Mouse (Mus musculus) MEL (cell line): ENCODE measurements around the gene Khnyn. TPM values are rescaled to one million over a fixed set of nuclear protein-coding genes. Genes with fewer than 3 reads are reported as not detected.

Experiments used
- DNase-seq: peaks from one replicate; pipeline ENCODE4 v3.0.0; 2011; ENCODE audit warnings: low read depth, low spot score
- H3K27ac ChIP-seq: 2 replicates; pipeline ENCODE4 v1.5.1; 2012; ENCODE audit warnings: low read depth, mild to moderate bottlenecking, control low read depth, low read length, moderate library complexity; ENCODE audit not compliant: control insufficient read depth
- H3K27me3 ChIP-seq, 2 experiments: fragments of 150-350 bp in 1 of 2; sonication (generic) in 1 of 2; 2 replicates each; pipeline ENCODE4 v1.6.1; 2012; ENCODE audit warnings: low read length in 2 of 2, mild to moderate bottlenecking in 2 of 2, improper control_type of control experiment in 1 of 2, moderate library complexity in 1 of 2; ENCODE audit not compliant: insufficient read depth in 2 of 2, control insufficient read depth in 1 of 2
- H3K36me3 ChIP-seq, 2 experiments: 2 replicates each; pipeline ENCODE4 v1.6.1; 2012 to 2014; ENCODE audit warnings: low read length in 2 of 2, improper control_type of control experiment in 1 of 2, inconsistent platforms in 1 of 2, mild to moderate bottlenecking in 1 of 2; ENCODE audit not compliant: insufficient read depth in 2 of 2, control insufficient read depth in 1 of 2
- H3K4me1 ChIP-seq, 2 experiments: fragments of 150-350 bp in 1 of 2; sonication (generic) in 1 of 2; 2 replicates each; pipeline ENCODE4 v1.6.1; 2012; ENCODE audit warnings: low read length in 2 of 2, improper control_type of control experiment in 1 of 2, mild to moderate bottlenecking in 1 of 2; ENCODE audit not compliant: insufficient read depth in 2 of 2, control insufficient read depth in 1 of 2
- H3K4me3 ChIP-seq, 2 experiments: fragments of 150-350 bp in 1 of 2; sonication (generic) in 1 of 2; 2 replicates each; pipeline ENCODE4 v1.5.1; 2012; ENCODE audit warnings: low read depth in 2 of 2, low read length in 2 of 2, mild to moderate bottlenecking in 2 of 2, moderate library complexity in 2 of 2, control low read depth in 1 of 2, improper control_type of control experiment in 1 of 2; ENCODE audit not compliant: control insufficient read depth in 1 of 2, insufficient read depth in 1 of 2
- H3K79me2 ChIP-seq: 2 replicates; pipeline ENCODE4 v1.6.1; 2012; ENCODE audit warnings: mild to moderate bottlenecking, low read length, moderate library complexity; ENCODE audit not compliant: control insufficient read depth, poor library complexity, insufficient read depth
- H3K9ac ChIP-seq: 2 replicates; pipeline ENCODE4 v1.6.1; 2012; ENCODE audit warnings: low read depth, mild to moderate bottlenecking, control low read depth, low read length, moderate library complexity; ENCODE audit not compliant: control insufficient read depth, poor library complexity, severe bottlenecking
- H3K9me3 ChIP-seq: fragments of 150-350 bp; sonication (generic); replicated peaks from 2 replicates; pipeline ENCODE4 v1.6.1; 2012; ENCODE audit warnings: mild to moderate bottlenecking, low read length, improper control_type of control experiment, moderate library complexity; ENCODE audit not compliant: insufficient read depth
- BHLHE40 ChIP-seq: IDR thresholded peaks from 2 replicates; pipeline ENCODE4 v1.6.1; 2012; ENCODE audit warnings: low read depth, mild to moderate bottlenecking, inconsistent platforms, low read length, improper control_type of control experiment, borderline replicate concordance
- CHD1 ChIP-seq: IDR thresholded peaks from 2 replicates; pipeline ENCODE4 v1.6.1; 2012; ENCODE audit warnings: low read depth, mild to moderate bottlenecking, inconsistent platforms, low read length, improper control_type of control experiment
- E2F4 ChIP-seq: IDR thresholded peaks from 2 replicates; pipeline ENCODE4 v1.6.1; 2011; ENCODE audit warnings: low read depth, low read length, improper control_type of control experiment, borderline replicate concordance
- GABPA ChIP-seq: IDR thresholded peaks from 2 replicates; pipeline ENCODE4 v1.6.1; 2012; ENCODE audit warnings: low read depth, mild to moderate bottlenecking, inconsistent platforms, low read length, improper control_type of control experiment, moderate library complexity
- JUND ChIP-seq: IDR thresholded peaks from 2 replicates; pipeline ENCODE4 v1.6.1; 2011; ENCODE audit warnings: low read depth, mild to moderate bottlenecking, improper control_type of control experiment, low read length
- MAFK ChIP-seq: IDR thresholded peaks from 2 replicates; pipeline ENCODE4 v1.6.1; 2011; ENCODE audit warnings: low read depth, mild to moderate bottlenecking, low read length, improper control_type of control experiment, borderline replicate concordance
- MAX ChIP-seq: IDR thresholded peaks from 2 replicates; pipeline ENCODE4 v1.6.1; 2011; ENCODE audit warnings: low read length, improper control_type of control experiment
- MAZ ChIP-seq: IDR thresholded peaks from 2 replicates; pipeline ENCODE4 v1.6.1; 2012; ENCODE audit warnings: low read depth, mild to moderate bottlenecking, inconsistent platforms, low read length, improper control_type of control experiment
- MEF2A ChIP-seq: IDR thresholded peaks from 2 replicates; pipeline ENCODE4 v1.6.1; 2014; ENCODE audit warnings: low read depth, mild to moderate bottlenecking, inconsistent platforms, low read length, improper control_type of control experiment; ENCODE audit not compliant: poor library complexity, insufficient replicate concordance, severe bottlenecking; ENCODE audit errors: extremely low read depth
- POLR2A ChIP-seq, 2 experiments: IDR thresholded peaks; 2 replicates each; pipeline ENCODE4 v1.6.1; 2011 to 2012; ENCODE audit warnings: low read length in 2 of 2, mild to moderate bottlenecking in 2 of 2, control low read depth in 1 of 2, improper control_type of control experiment in 1 of 2, low read depth in 1 of 2, moderate library complexity in 1 of 2; ENCODE audit not compliant: control insufficient read depth in 1 of 2, insufficient read depth in 1 of 2, poor library complexity in 1 of 2
- TAL1 ChIP-seq: IDR thresholded peaks from 2 replicates; pipeline ENCODE4 v1.6.1; 2012; ENCODE audit warnings: mild to moderate bottlenecking, inconsistent platforms, low read length, moderate library complexity, mixed read lengths
- USF1 ChIP-seq: IDR thresholded peaks from 2 replicates; pipeline ENCODE4 v1.6.1; 2014; ENCODE audit warnings: low read depth, mild to moderate bottlenecking, inconsistent platforms, low read length, improper control_type of control experiment, moderate library complexity
- ZKSCAN1 ChIP-seq: IDR thresholded peaks from 2 replicates; pipeline ENCODE4 v1.6.1; 2012; ENCODE audit warnings: low read depth, mild to moderate bottlenecking, inconsistent platforms, low read length, improper control_type of control experiment, moderate library complexity
- polyA plus RNA-seq, 2 experiments: library from polyadenylated mRNA; stranded (reverse) in 1 of 2; unstranded in 1 of 2; fragments of >175 nt in 1 of 2; fragments of >200 nt in 1 of 2; gene quantifications; 2 replicates each; pipeline versions ENCODE4 v1.2.1 to v1.2.4; 2012; ENCODE audit warnings: low replicate concordance in 2 of 2, low read depth in 1 of 2; ENCODE audit not compliant: insufficient read length in 2 of 2, insufficient read depth in 1 of 2, missing spikeins in 1 of 2
- total RNA-seq: library from RNA; depleted of rRNA; stranded (reverse); fragments of 300-350 nt; gene quantifications from 2 replicates; pipeline ENCODE4 v1.2.3, GENCODE M21; 2012; rRNA removed

Khnyn gene
- total and polyA plus RNA-seq, 3 experiments = 5.2 to 13.3 TPM; not detected in 1

GRCm38 (mm10) chr14:55943601-55944000, 58.9 kb downstream of the Khnyn start:
- no peak for DNase-seq
- no peak overlapping the region for H3K4me3 ChIP-seq
- no peak overlapping the region for H3K9ac ChIP-seq
- H3K36me3 ChIP-seq = no peaks in the 10 kb centered on the region
- peaks cover 37 to 51% of the 10 kb centered on the region in 2 experiments for H3K27me3 ChIP-seq
- H3K9me3 ChIP-seq = no peaks in the 10 kb centered on the region
- H3K27ac ChIP-seq = no peak overlapping the region
- H3K4me1 ChIP-seq = no peaks in the 10 kb centered on the region
- H3K79me2 ChIP-seq = no peaks in the 10 kb centered on the region
- TF ChIP-seq POLR2A (IDR thresholded peaks at IDR 0.05; ENCODE audit: control insufficient read depth in 1 of 2, insufficient read depth in 1 of 2, low read depth in 1 of 2, low read length in 2 of 2, poor library complexity in 1 of 2) = no peak
- no peak for TF ChIP-seq MAFK

GRCm38 (mm10) chr14:55944575-55944974, 59.8 kb downstream of the Khnyn start, which contains the start of gene Cma1:
TSS of gene Cma1 (minus strand) at chr14:55944675.
- no peak for DNase-seq
- Histone ChIP-seq H3K36me3 (no peaks in the 10 kb centered on the region), H3K27me3 (peaks cover 29 to 47% of the 10 kb centered on the region in 2 experiments), H3K4me1 (no peaks in the 10 kb centered on the region), H3K79me2 (no peaks in the 10 kb centered on the region), H3K27ac (no peak within 1 kb of the TSS), H3K9me3 (no peaks in the 10 kb centered on the region)
- TF ChIP-seq GABPA (no peak), JUND (no peak), E2F4 (no peak), MAZ (no peak), CHD1 (no peak), USF1 (no peak), ZKSCAN1 (no peak), TAL1 (no peak), MAX (no peak), MEF2A (no peak), BHLHE40 (no peak)
- TF ChIP-seq, all 39 proteins: peak for 0
- H3K4me3 ChIP-seq = no peak within 1 kb of the TSS
- H3K9ac ChIP-seq = no peak within 1 kb of the TSS

DNA sequence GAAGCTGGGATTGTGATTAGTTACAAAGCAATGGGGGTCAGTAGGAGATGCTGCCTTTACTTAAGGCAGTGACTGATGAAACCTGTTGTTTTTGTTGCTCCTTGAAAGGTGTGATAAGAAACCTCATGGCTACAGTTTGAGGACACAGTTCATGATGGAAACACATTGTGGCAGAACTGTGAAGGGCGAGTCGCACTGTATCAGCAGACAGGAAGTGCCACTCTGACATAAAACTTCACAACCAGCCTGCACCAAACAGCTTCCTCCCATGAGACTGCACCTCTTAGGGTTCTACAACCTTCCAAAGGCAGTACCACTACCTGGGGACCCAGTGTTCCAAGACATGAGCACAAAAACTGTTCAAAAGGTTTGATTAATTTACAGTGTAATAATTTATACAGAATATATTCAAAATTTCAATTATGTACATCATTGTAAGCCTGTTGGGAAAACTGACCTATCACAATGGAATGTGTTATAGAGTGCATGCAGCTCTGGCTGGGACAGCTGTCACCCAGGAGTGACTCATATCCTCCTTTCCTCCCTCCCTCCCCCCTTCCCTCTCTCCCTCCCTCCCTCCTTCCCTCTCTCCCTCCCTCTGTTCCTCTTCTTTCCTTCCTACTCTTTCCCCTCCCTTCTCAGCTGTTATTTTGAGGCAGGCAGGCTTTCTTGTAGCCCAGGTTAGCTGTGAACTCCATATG, 61.7 kb downstream of the Khnyn start:
- peaks cover 29 to 37% of the 10 kb centered on the region in 2 experiments for H3K27me3 ChIP-seq
- H3K9me3 ChIP-seq = no peaks in the 10 kb centered on the region
- H3K9ac ChIP-seq = no peak overlapping the region
- H3K79me2 ChIP-seq = no peaks in the 10 kb centered on the region
- H3K36me3 ChIP-seq = no peaks in the 10 kb centered on the region
- no peak overlapping the region for H3K4me3 ChIP-seq
- DNase-seq = no peak
- TF ChIP-seq ZKSCAN1 (no peak), USF1 (no peak)
- no peak overlapping the region for H3K27ac ChIP-seq
- peaks cover 0 to 5% of the 10 kb centered on the region in 2 experiments; a peak in 1 of 4 replicates for H3K4me1 ChIP-seq

Other genes starting within 250 kb of the Khnyn start
Only the 30 nearest of the 31 such genes appear.
- gene Gm49378, start 247.1 kb upstream of the Khnyn start, total RNA-seq = not detected in 2 replicates
- 1 to 10 TPM in 1 of 2 experiments, not detected in 1; 4.6 TPM for gene Gm49378, start 247.1 kb upstream of the Khnyn start, polyA plus RNA-seq
- 49.4 and 60.5 TPM in 2 replicates for gene Tm9sf1, start 241.1 kb upstream of the Khnyn start, total RNA-seq
- 10 to 100 TPM in 1 of 2 experiments, not detected in 1; 80.1 TPM for gene Tm9sf1, start 241.1 kb upstream of the Khnyn start, polyA plus RNA-seq
- gene Tssk4, start 234.8 kb upstream of the Khnyn start, total RNA-seq = 0.08 and 0.10 TPM in 2 replicates
- gene Tssk4, start 234.8 kb upstream of the Khnyn start, polyA plus RNA-seq = under 1 TPM in 1 of 2 experiments, not detected in 1; 0.40 TPM
- gene Mdp1, start 224.4 kb upstream of the Khnyn start, total RNA-seq = 25.5 and 30.6 TPM in 2 replicates
- 10 to 100 TPM in 1 of 2 experiments, not detected in 1; 25.6 TPM for gene Mdp1, start 224.4 kb upstream of the Khnyn start, polyA plus RNA-seq
- gene Gmpr2, start 213.0 kb upstream of the Khnyn start, total RNA-seq = 22.3 and 24.5 TPM in 2 replicates
- 10 to 100 TPM in 1 of 2 experiments, not detected in 1; 28.8 TPM for gene Gmpr2, start 213.0 kb upstream of the Khnyn start, polyA plus RNA-seq
- 515 and 516 TPM in 2 replicates for gene Nedd8, start 212.8 kb upstream of the Khnyn start, total RNA-seq
- 100 to 1,000 TPM in 1 of 2 experiments, not detected in 1; 528 TPM for gene Nedd8, start 212.8 kb upstream of the Khnyn start, polyA plus RNA-seq
- 27.2 and 27.8 TPM in 2 replicates for gene Tinf2, start 203.1 kb upstream of the Khnyn start, total RNA-seq
- 10 to 100 TPM in 1 of 2 experiments, not detected in 1; 53.0 TPM for gene Tinf2, start 203.1 kb upstream of the Khnyn start, polyA plus RNA-seq
- 5.8 and 6.2 TPM in 2 replicates for gene Tgm1, start 171.0 kb upstream of the Khnyn start, total RNA-seq
- 10 to 100 TPM in 1 of 2 experiments, not detected in 1; 11.4 TPM for gene Tgm1, start 171.0 kb upstream of the Khnyn start, polyA plus RNA-seq
- gene Rabggta, start 162.7 kb upstream of the Khnyn start, total RNA-seq = 21.8 and 22.8 TPM in 2 replicates
- gene Rabggta, start 162.7 kb upstream of the Khnyn start, polyA plus RNA-seq = 10 to 100 TPM in 1 of 2 experiments, not detected in 1; 32.0 TPM
- 20.0 and 21.7 TPM in 2 replicates for gene Dhrs1, start 139.3 kb upstream of the Khnyn start, total RNA-seq
- gene Dhrs1, start 139.3 kb upstream of the Khnyn start, polyA plus RNA-seq = 10 to 100 TPM in 1 of 2 experiments, not detected in 1; 48.8 TPM
- 46.1 and 47.8 TPM in 2 replicates for gene Nop9, start 139.3 kb upstream of the Khnyn start, total RNA-seq
- 100 to 1,000 TPM in 1 of 2 experiments, not detected in 1; 112 TPM for gene Nop9, start 139.3 kb upstream of the Khnyn start, polyA plus RNA-seq
- gene Cideb, start 126.5 kb upstream of the Khnyn start, total RNA-seq = 1.7 and 2.4 TPM in 2 replicates
- under 1 TPM in 1 of 2 experiments, not detected in 1; 0.53 TPM for gene Cideb, start 126.5 kb upstream of the Khnyn start, polyA plus RNA-seq
- gene Ltb4r2, start 123.5 kb upstream of the Khnyn start, total RNA-seq = 0.19 and 0.59 TPM in 2 replicates
- gene Ltb4r2, start 123.5 kb upstream of the Khnyn start, polyA plus RNA-seq = under 1 TPM in 1 of 2 experiments, not detected in 1; 0.52 TPM
- gene Ltb4r1, start 119.0 kb upstream of the Khnyn start, total RNA-seq = 0.35 and 0.65 TPM in 2 replicates
- 1 to 10 TPM in 1 of 2 experiments, not detected in 1; 1.5 TPM for gene Ltb4r1, start 119.0 kb upstream of the Khnyn start, polyA plus RNA-seq
- 0.19 and 0.29 TPM in 2 replicates for gene Adcy4, start 100.9 kb upstream of the Khnyn start, total RNA-seq
- gene Adcy4, start 100.9 kb upstream of the Khnyn start, polyA plus RNA-seq = under 1 TPM in 1 of 2 experiments, not detected in 1; 0.35 TPM
- 67.1 and 77.4 TPM in 2 replicates for gene Ripk3, start 96.1 kb upstream of the Khnyn start, total RNA-seq
- 100 to 1,000 TPM; 123 to 124 TPM for gene Ripk3, start 96.1 kb upstream of the Khnyn start, polyA plus RNA-seq
- gene Nfatc4, start 61.8 kb upstream of the Khnyn start, total RNA-seq = 0.20 and 0.27 TPM in 2 replicates
- gene Nfatc4, start 61.8 kb upstream of the Khnyn start, polyA plus RNA-seq = under 1 TPM in 1 of 2 experiments, not detected in 1; 0.71 TPM
- gene Nynrin, start 30.9 kb upstream of the Khnyn start, total RNA-seq = not detected in 2 replicates
- gene Nynrin, start 30.9 kb upstream of the Khnyn start, polyA plus RNA-seq = not detected
- not detected in 2 replicates for gene Cbln3, start 555 bp upstream of the Khnyn start, total RNA-seq
- under 1 TPM in 1 of 2 experiments, not detected in 1; 0.19 TPM for gene Cbln3, start 555 bp upstream of the Khnyn start, polyA plus RNA-seq
- 1.1 TPM in 2 replicates for gene Sdr39u1, start 15.3 kb downstream of the Khnyn start, total RNA-seq
- gene Sdr39u1, start 15.3 kb downstream of the Khnyn start, polyA plus RNA-seq = 1 to 10 TPM in 1 of 2 experiments, not detected in 1; 2.3 TPM
- gene Cma1, start 59.7 kb downstream of the Khnyn start, total RNA-seq = 0.19 TPM in 1 of 2 replicates, not detected in the other
- gene Cma1, start 59.7 kb downstream of the Khnyn start, polyA plus RNA-seq = under 1 TPM in 1 of 2 experiments, not detected in 1; 0.13 TPM
- gene Cma2, start 66.0 kb downstream of the Khnyn start, total RNA-seq = not detected in 2 replicates
- gene Cma2, start 66.0 kb downstream of the Khnyn start, polyA plus RNA-seq = not detected
- not detected in 2 replicates for gene Mcpt1, start 133.0 kb downstream of the Khnyn start, total RNA-seq
- gene Mcpt1, start 133.0 kb downstream of the Khnyn start, polyA plus RNA-seq = not detected
- gene Mcpt9, start 145.5 kb downstream of the Khnyn start, total RNA-seq = 0.08 TPM in 1 of 2 replicates, not detected in the other
- not detected for gene Mcpt9, start 145.5 kb downstream of the Khnyn start, polyA plus RNA-seq
- 5.0 and 25.6 TPM in 2 replicates for gene Mcpt2, start 157.1 kb downstream of the Khnyn start, total RNA-seq
- 1 to 10 TPM in 1 of 2 experiments, not detected in 1; 1.6 TPM for gene Mcpt2, start 157.1 kb downstream of the Khnyn start, polyA plus RNA-seq
- gene Mcpt4, start 177.4 kb downstream of the Khnyn start, total RNA-seq = not detected in 2 replicates
- not detected for gene Mcpt4, start 177.4 kb downstream of the Khnyn start, polyA plus RNA-seq
- gene Mcpt8, start 200.3 kb downstream of the Khnyn start, total RNA-seq = not detected in 2 replicates
- gene Mcpt8, start 200.3 kb downstream of the Khnyn start, polyA plus RNA-seq = not detected
- gene Ctsg, start 217.6 kb downstream of the Khnyn start, total RNA-seq = not detected in 2 replicates
- gene Ctsg, start 217.6 kb downstream of the Khnyn start, polyA plus RNA-seq = not detected
- not detected in 2 replicates for gene Gzme, start 235.7 kb downstream of the Khnyn start, total RNA-seq
- not detected for gene Gzme, start 235.7 kb downstream of the Khnyn start, polyA plus RNA-seq
- gene Gzmd, start 247.7 kb downstream of the Khnyn start, total RNA-seq = not detected in 2 replicates
- gene Gzmd, start 247.7 kb downstream of the Khnyn start, polyA plus RNA-seq = not detected